Mouse (Mus musculus): Measurements from ENCODE around the gene Gm5580. TPM values are rescaled to one million over a fixed set of nuclear protein-coding genes. Genes with fewer than 3 reads are reported as not detected.

The Gm5580 gene
- polyA plus RNA-seq (2012; rRNA removed) = 0.03 and 0.04 TPM in 2 replicates

GRCm38 (mm10) chr6:116550841-116551240, at the start of gene Gm5580:
Gene Gm5580, plus strand, starts transcription at chr6:116551141.

GRCm38 (mm10) chr6:116506302-116507003, 44.5 kb upstream of the Gm5580 start, which contains the start of gene Olfr212:
Gene Olfr212, plus strand, starts transcription at chr6:116506516.

GRCm38 (mm10) chr6:116538156-116538555, 12.8 kb upstream of the Gm5580 start, which contains the start of gene Olfr213:
Gene Olfr213, plus strand, starts transcription at chr6:116538456.

GRCm38 (mm10) chr6:116553935-116554334, 3.0 kb downstream of the Gm5580 start, which contains the start of gene Olfr214:
Gene Olfr214, plus strand, starts transcription at chr6:116554235.

GRCm38 (mm10) chr6:116584095-116584494, 33.2 kb downstream of the Gm5580 start, which contains the start of gene Olfr215:
Gene Olfr215, minus strand, starts transcription at chr6:116584195.

Other genes starting within 250 kb of the Gm5580 start
- gene March8, start 213.1 kb upstream of the Gm5580 start, polyA plus RNA-seq (2012; rRNA removed) = 51.5 and 57.2 TPM in 2 replicates
- gene Alox5, start 90.0 kb upstream of the Gm5580 start, polyA plus RNA-seq (2012; rRNA removed) = 4.3 and 5.5 TPM in 2 replicates
- not detected in 2 replicates for gene Olfr211, start 62.0 kb upstream of the Gm5580 start, polyA plus RNA-seq (2012; rRNA removed)
- not detected in 2 replicates for gene Olfr212, start 44.6 kb upstream of the Gm5580 start, polyA plus RNA-seq (2012; rRNA removed)
- gene Olfr213, start 12.7 kb upstream of the Gm5580 start, polyA plus RNA-seq (2012; rRNA removed) = not detected in 2 replicates
- not detected in 2 replicates for gene Olfr214, start 3.1 kb downstream of the Gm5580 start, polyA plus RNA-seq (2012; rRNA removed)
- gene Olfr215, start 33.1 kb downstream of the Gm5580 start, polyA plus RNA-seq (2012; rRNA removed) = not detected in 2 replicates
- 19.6 and 20.7 TPM in 2 replicates for gene Zfp422, start 77.9 kb downstream of the Gm5580 start, polyA plus RNA-seq (2012; rRNA removed)
- gene Depp1, start 99.5 kb downstream of the Gm5580 start, polyA plus RNA-seq (2012; rRNA removed) = 110 and 114 TPM in 2 replicates
- 3.0 and 3.4 TPM in 2 replicates for gene Rassf4, start 122.8 kb downstream of the Gm5580 start, polyA plus RNA-seq (2012; rRNA removed)
- under 0.01 and 0.04 TPM in 2 replicates for gene Tmem72, start 165.8 kb downstream of the Gm5580 start, polyA plus RNA-seq (2012; rRNA removed)

All from liver, embryonic 18 days (tissue).